Mouse (Mus musculus) brain, embryonic 14.5 days (tissue): ENCODE data around the gene Nomo1.

ENCODE experiments used
- CTCF ChIP-seq: fragments of 200-500 bp; IDR thresholded peaks from 2 replicates; pipeline ENCODE4 v1.5.1; 2012; ENCODE audit warnings: inconsistent platforms, mild to moderate bottlenecking, moderate library complexity, borderline replicate concordance; ENCODE audit not compliant: insufficient read depth, insufficient read length; ENCODE audit errors: extremely low read depth
- POLR2A ChIP-seq: fragments of 200-500 bp; IDR thresholded peaks from 2 replicates; pipeline ENCODE4 v1.6.1; 2012; ENCODE audit warnings: mild to moderate bottlenecking, inconsistent platforms, borderline replicate concordance; ENCODE audit not compliant: poor library complexity, insufficient read depth, insufficient read length, severe bottlenecking; ENCODE audit errors: extremely low read depth

- TF ChIP-seq POLR2A = no peak
- TF ChIP-seq CTCF = no peak
Observed at GRCm38 (mm10) chr7:46063296-46063695, 29.8 kb downstream of the Nomo1 start.
